Comparison of ENCODE assay signal across 15 mouse cellular contexts in the genomic region with DNA sequence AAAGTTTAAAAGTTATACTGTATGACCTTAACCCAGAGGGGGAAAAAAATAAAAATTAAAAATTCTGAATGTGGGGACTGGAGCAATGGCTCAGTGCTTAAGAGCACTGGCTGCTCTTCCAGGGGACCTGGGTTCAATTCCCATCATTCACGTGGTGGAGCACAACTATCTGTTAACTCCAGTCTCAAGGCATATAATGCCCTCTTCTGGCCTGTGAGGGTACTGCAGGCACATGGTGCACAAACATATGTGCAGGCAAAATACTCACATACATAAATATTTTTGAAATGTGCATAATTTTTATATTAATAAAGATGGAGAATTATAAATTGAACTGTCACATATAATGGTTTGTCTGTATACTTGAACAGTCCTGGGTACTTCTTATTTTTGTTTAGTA.
DNase-seq lines count a peak whose midpoint lies in the region; ATAC-seq and TF ChIP-seq lines count a peak whose summit lies in the region.
"Had no signal": no experiment of that assay in that cellular context is flagged by ENCODE, and none has a peak within 500 bp of the region (broad histone marks: within the 10 kb centered on the region; RNA-seq: fewer than 3 reads in every experiment).

No protein-coding gene starts in this region.

- H3K4me1 ChIP-seq in hindbrain, postnatal 0 days (ENCODE audit: insufficient read depth, low read length): no peaks in the 10 kb centered on the region
- H3K4me1 ChIP-seq in hindbrain, embryonic 12.5 days: no peaks in the 10 kb centered on the region
- H3K4me1 ChIP-seq: midbrain, embryonic 13.5 days had no signal

- DNase-seq in hindbrain, postnatal 0 days (ENCODE audit: low spot score): no peak
- peak; percentile 11 for DNase-seq in thymus, postnatal 14 days
- no peak for DNase-seq in thymus, postnatal 10 days (ENCODE audit: low spot score in 2 of 2)
- peak; percentile 5 for DNase-seq in NIH3T3 (ENCODE audit: low read depth)
- DNase-seq in testis, postnatal 10 days (ENCODE audit: low spot score): peak; percentile 44
- DNase-seq in embryo, embryonic 10.5 days (ENCODE audit: low spot score): no peak
- no peak for DNase-seq in cerebellum, adult 9-10 months
- DNase-seq: adrenal gland, adult 8-10 months; cerebellum, adult 8-10 months; kidney, adult 8-10 months; lung, postnatal 4 days had no signal

- H3K4me2 ChIP-seq in hindbrain, postnatal 0 days (ENCODE audit: low read depth, low read length): no peak overlapping the region
- H3K4me2 ChIP-seq in hindbrain, embryonic 12.5 days (replicated peaks): no peak overlapping the region
- H3K4me2 ChIP-seq: hindbrain, embryonic 14.5 days; liver, embryonic 11.5 days; midbrain, embryonic 13.5 days had no signal

- ATAC-seq in hindbrain, postnatal 0 days: no peak
- no peak for ATAC-seq in hindbrain, embryonic 12.5 days (ENCODE audit: low FRiP score)
- ATAC-seq: midbrain, embryonic 13.5 days had no signal

- no peak overlapping the region for H3K27ac ChIP-seq in hindbrain, postnatal 0 days
- no peak overlapping the region for H3K27ac ChIP-seq in hindbrain, embryonic 12.5 days
- H3K27ac ChIP-seq: hindbrain, embryonic 14.5 days; midbrain, embryonic 13.5 days had no signal

- no peak overlapping the region for H3K4me3 ChIP-seq in hindbrain, postnatal 0 days (ENCODE audit: low read length)
- no peak overlapping the region for H3K4me3 ChIP-seq in hindbrain, embryonic 12.5 days
- H3K4me3 ChIP-seq: midbrain, embryonic 13.5 days had no signal

- peak; percentile 42 for TF ChIP-seq CTCF in hindbrain, postnatal 0 days (IDR thresholded peaks at IDR 0.05; ENCODE audit: low read depth)

- H3K27me3 ChIP-seq in hindbrain, postnatal 0 days (ENCODE audit: insufficient read depth, low read length): no peaks in the 10 kb centered on the region
- no peaks in the 10 kb centered on the region for H3K27me3 ChIP-seq in hindbrain, embryonic 12.5 days
- H3K27me3 ChIP-seq: midbrain, embryonic 13.5 days had no signal

- H3K36me3 ChIP-seq in hindbrain, postnatal 0 days (ENCODE audit: insufficient read depth, low read length): no peaks in the 10 kb centered on the region
- H3K36me3 ChIP-seq in hindbrain, embryonic 12.5 days: no peaks in the 10 kb centered on the region
- H3K36me3 ChIP-seq: midbrain, embryonic 13.5 days had no signal

- H3K9ac ChIP-seq in hindbrain, postnatal 0 days (replicated peaks; ENCODE audit: low read length): no peak overlapping the region
- H3K9ac ChIP-seq in hindbrain, embryonic 12.5 days: no peak overlapping the region
- H3K9ac ChIP-seq: hindbrain, embryonic 14.5 days; midbrain, embryonic 13.5 days had no signal

- WGBS in hindbrain, postnatal 0 days: 70% methylated on average over 1 of the region's 1 CpGs
- WGBS in hindbrain, embryonic 12.5 days: 61% methylated on average over 1 of the region's 1 CpGs

- H3K9me3 ChIP-seq in hindbrain, postnatal 0 days (ENCODE audit: low read length): no peaks in the 10 kb centered on the region
- H3K9me3 ChIP-seq in hindbrain, embryonic 12.5 days (replicated peaks): peaks cover 6% of the 10 kb centered on the region
- H3K9me3 ChIP-seq: midbrain, embryonic 13.5 days had no signal

Comparison
In these comparisons a context has a peak if more than half of its experiments do, and no peak if none do; other contexts are left out.
1. DNase-seq: peak in thymus, postnatal 14 days (single experiment), NIH3T3 (single experiment) and testis, postnatal 10 days (single experiment); none in hindbrain, postnatal 0 days (single experiment), thymus, postnatal 10 days (0 of 2), embryo, embryonic 10.5 days (single experiment) and cerebellum, adult 9-10 months (single experiment).